Mouse (Mus musculus) erythroblast, embryonic 14.5 days (primary cell): ENCODE measurements around the gene Tyk2. TPM values are rescaled to one million over a fixed set of nuclear protein-coding genes. Genes with fewer than 3 reads are reported as not detected.

Experiments
- H3K27me3 ChIP-seq: 2 replicates; pipeline ENCODE4 v1.6.1; 2012; ENCODE audit warnings: inconsistent platforms; ENCODE audit not compliant: control insufficient read depth
- H3K36me3 ChIP-seq: 2 replicates; pipeline ENCODE4 v1.6.1; 2012; ENCODE audit warnings: mild to moderate bottlenecking, inconsistent platforms; ENCODE audit not compliant: control insufficient read depth
- H3K4me1 ChIP-seq: 2 replicates; pipeline ENCODE4 v1.6.1; 2012; ENCODE audit warnings: inconsistent platforms; ENCODE audit not compliant: control insufficient read depth
- H3K4me3 ChIP-seq: replicated peaks from 2 replicates; pipeline ENCODE3; 2012; ENCODE audit warnings: moderate library complexity, mild to moderate bottlenecking, inconsistent platforms
- H3K9me3 ChIP-seq: 2 replicates; pipeline ENCODE4 v1.6.1; 2012; ENCODE audit warnings: low read length, inconsistent platforms, mixed read lengths; ENCODE audit not compliant: control insufficient read depth
- GATA1 ChIP-seq: IDR thresholded peaks from 2 replicates; pipeline ENCODE4 v1.6.1; 2012; ENCODE audit warnings: low read length, inconsistent platforms, mixed read lengths
- TAL1 ChIP-seq: IDR thresholded peaks from 3 replicates; pipeline ENCODE4 v1.6.1; 2012; ENCODE audit warnings: low read length, inconsistent platforms, mixed read lengths
- polyA plus RNA-seq: library from polyadenylated mRNA; stranded (reverse); fragments of >175 nt; gene quantifications from 2 replicates; pipeline ENCODE4 v1.2.3, GENCODE M21; 2012

Gene Tyk2
- polyA plus RNA-seq, 1 experiment = 0.26 TPM

DNA sequence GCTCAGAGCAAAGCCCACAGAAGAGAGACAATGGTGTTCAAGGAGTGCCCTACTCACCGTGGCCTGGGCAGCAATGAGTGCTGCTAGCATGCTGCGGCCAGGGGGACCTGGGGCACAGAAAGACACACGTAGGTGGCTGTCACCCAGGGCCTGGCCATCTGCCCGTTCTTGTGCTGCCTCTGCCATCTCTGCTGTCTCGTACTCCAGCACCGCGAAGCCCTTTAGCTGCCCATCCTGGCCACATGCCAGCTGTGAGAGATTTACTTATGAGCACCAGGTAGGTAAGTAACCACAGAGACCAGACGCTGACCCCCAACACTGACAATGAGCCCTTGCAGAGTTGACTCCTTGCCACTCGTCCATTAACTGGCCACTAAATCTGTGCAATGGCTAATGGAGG, 49.9 kb downstream of the Tyk2 start:
- no peak for TF ChIP-seq GATA1
- TF ChIP-seq TAL1 = no peak
- Histone ChIP-seq H3K27me3 (no peaks in the 10 kb centered on the region), H3K4me1 (peaks cover 36% of the 10 kb centered on the region), H3K4me3 (no peak overlapping the region), H3K36me3 (peaks cover 99% of the 10 kb centered on the region), H3K9me3 (no peaks in the 10 kb centered on the region)

DNA sequence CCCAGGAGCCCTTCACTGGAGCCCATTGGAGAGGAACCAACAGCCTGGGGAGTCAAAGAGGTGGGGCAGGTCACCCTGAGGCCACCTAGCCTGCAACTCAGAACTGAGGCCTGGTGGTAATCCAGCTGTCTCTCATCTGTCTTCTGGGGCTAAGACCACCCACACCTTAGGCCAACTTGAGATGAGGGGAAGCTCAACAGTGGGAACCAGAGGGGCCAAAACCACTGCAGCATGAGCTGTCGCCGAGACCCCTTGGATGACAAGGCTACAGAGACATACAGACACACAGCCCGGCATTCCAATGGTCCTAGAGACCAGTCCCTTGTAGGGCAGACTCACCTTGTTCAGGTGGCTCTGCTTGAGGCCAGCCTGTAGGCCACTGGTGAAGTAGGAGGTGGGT, 55.4 kb downstream of the Tyk2 start:
- Histone ChIP-seq H3K4me3 (no peak overlapping the region), H3K9me3 (no peaks in the 10 kb centered on the region), H3K36me3 (peaks cover 84% of the 10 kb centered on the region), H3K27me3 (no peaks in the 10 kb centered on the region), H3K4me1 (peaks cover 33% of the 10 kb centered on the region)
- TF ChIP-seq GATA1 (no peak), TAL1 (no peak)

DNA sequence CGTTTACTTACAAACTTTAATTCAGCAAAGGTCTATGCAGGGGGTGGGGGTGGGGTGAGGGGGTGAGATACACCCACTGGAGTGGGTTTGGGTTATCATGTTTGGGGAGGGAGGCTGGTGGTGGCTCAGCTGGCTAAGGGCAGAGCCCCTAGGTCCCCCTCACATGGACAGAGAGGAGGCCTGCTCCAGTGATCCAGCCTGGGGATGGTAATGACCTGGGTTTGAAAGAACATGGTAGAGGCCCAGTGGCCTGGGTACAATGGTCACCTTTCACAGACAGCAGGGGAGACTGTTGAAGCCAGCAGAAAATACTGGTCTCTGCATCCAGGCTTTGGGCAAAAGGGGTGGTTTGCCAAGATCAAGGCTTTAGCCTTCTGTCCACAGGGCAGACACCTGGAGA, 56.9 kb downstream of the Tyk2 start:
- no peak overlapping the region for H3K4me3 ChIP-seq
- no peaks in the 10 kb centered on the region for H3K9me3 ChIP-seq
- H3K4me1 ChIP-seq = peaks cover 36% of the 10 kb centered on the region
- H3K36me3 ChIP-seq = peaks cover 77% of the 10 kb centered on the region
- no peaks in the 10 kb centered on the region for H3K27me3 ChIP-seq
- TF ChIP-seq TAL1 (no peak), GATA1 (no peak)

DNA sequence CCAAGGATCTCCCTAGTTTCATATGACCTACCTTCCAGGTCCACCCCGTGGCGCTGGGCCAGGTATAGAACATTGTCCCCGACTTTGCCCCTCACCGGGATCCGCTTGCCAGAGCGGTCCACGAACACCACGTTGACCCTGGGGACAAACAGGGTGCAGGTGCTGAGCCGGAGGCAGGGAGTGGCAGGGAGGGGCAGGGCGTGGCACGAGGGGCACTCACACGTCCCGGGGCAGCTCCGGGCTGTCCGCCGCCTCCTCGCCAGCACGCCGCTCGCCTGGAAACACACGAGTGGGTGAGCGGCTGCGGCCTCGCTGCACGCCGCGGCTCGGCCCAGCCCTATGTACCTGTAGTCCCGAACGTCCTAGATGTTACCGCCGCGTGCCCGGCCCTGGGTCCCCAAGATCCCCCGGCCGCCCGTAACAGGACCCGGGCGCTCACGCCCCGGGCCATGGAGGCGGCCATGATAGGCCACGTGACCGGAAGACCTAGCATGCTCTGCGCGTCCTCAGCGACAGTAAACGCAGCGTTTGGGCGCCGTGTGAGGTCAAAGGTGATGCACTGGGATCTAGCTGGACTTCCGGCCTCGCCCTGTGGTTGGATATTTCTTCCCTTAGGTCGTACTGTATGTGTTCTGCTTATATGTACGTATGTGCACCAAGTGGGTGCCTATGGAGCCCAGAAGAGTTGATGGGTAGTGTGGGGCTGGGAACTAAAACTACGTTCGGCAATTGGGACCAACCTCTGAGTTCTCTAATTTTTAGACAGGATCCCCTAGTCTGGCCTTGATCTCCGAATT, 57.8 kb downstream of the Tyk2 start, which contains the start of the genes Gm49373 and Fdx1l:
TSS of gene Gm49373 (minus strand) at position 53 of the 797 bp plus-strand sequence.
TSS of gene Fdx1l (minus strand) at position 571 of the 797 bp plus-strand sequence.
- TF ChIP-seq TAL1 (no peak), GATA1 (no peak)
- peaks cover 36% of the 10 kb centered on the region for H3K4me1 ChIP-seq
- H3K27me3 ChIP-seq = no peaks in the 10 kb centered on the region
- peaks cover 67% of the 10 kb centered on the region for H3K36me3 ChIP-seq
- H3K9me3 ChIP-seq = no peaks in the 10 kb centered on the region
- H3K4me3 ChIP-seq = peak within 1 kb of the TSS; percentile 66

DNA sequence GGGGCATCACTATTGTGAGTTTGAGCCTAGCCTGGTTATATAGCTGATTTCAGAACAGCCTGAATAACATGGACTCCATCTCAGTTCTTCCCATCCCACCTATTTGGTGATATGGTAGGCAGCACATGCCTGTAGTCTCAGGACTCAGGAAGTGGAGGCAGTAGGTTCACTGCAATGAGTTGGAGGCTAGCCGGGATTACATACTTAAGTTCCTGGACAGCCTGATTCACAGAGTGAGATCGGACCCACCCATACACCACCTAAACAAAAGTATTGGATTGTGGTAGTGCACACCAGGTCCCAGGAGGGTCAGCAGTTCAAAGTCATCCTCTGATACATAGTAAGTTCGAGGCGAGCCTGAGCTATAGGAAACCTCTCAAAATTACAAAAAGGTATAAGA, 58.4 kb downstream of the Tyk2 start:
- H3K36me3 ChIP-seq = peaks cover 67% of the 10 kb centered on the region
- peak overlapping the region; percentile 66 for H3K4me3 ChIP-seq
- H3K9me3 ChIP-seq = no peaks in the 10 kb centered on the region
- no peaks in the 10 kb centered on the region for H3K27me3 ChIP-seq
- no peak for TF ChIP-seq TAL1
- TF ChIP-seq GATA1 = no peak
- H3K4me1 ChIP-seq = peaks cover 36% of the 10 kb centered on the region

DNA sequence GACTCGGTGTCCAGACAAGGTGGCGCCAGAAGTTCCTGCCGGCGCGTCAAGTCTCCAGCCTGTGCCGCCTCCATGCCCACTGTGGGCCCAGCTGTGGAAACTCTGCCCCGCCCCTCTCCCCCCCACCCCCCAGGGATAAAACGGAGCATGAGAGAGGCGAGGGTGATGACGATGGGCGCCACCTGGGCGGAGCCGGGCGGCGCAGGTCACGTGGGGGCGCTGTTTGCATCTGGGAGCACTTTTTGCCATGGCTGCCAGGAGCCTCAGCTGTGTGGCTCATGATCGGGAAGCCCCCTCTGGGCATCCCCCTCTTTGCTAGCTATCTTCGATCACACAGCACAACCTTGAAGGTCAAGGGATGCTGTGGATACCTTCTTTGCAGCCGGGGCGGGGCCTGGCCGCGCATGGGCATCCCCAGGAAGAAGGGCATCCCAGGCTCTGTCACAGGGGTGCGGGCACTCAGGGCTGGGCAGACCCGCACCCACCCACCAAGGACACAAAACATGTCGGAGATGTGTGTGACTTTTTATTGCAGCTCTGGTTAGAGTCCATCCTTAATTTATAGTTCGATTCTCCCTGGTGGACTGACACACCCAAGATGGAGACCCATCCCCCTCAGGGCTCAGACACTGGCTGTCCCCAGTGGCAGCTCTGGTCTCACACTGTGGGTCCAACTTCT, 63.9 kb downstream of the Tyk2 start, which contains the start of gene Zglp1:
TSS of gene Zglp1 (minus strand) at position 88 of the 679 bp plus-strand sequence.
- no peaks in the 10 kb centered on the region for H3K27me3 ChIP-seq
- no peaks in the 10 kb centered on the region for H3K9me3 ChIP-seq
- H3K4me3 ChIP-seq = no peak within 1 kb of the TSS
- peaks cover 16% of the 10 kb centered on the region for H3K4me1 ChIP-seq
- H3K36me3 ChIP-seq = peaks cover 67% of the 10 kb centered on the region
- no peak for TF ChIP-seq GATA1
- no peak for TF ChIP-seq TAL1

DNA sequence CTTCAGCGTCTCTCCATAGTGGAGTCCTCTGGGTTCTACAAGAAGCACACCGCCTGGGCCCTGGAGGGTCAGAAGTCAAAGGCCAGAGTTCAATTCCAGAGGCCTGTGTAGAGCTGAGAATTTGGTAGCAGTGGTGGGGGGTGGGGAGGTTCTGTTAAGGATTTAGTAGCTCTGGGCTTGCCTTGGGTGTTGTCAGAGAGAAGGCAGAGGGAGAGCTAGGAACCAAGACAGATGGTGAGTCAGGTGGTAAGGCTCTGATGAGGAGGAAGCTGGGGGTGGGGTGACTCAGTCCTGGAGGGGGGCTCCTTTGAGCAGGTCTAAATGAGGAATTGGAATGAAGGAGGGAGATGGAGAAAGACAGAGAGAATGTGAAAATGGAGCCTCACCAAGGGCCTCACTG, 68.1 kb downstream of the Tyk2 start:
- Histone ChIP-seq H3K4me3 (no peak overlapping the region), H3K27me3 (no peaks in the 10 kb centered on the region), H3K4me1 (peaks cover 4% of the 10 kb centered on the region), H3K36me3 (peaks cover 48% of the 10 kb centered on the region), H3K9me3 (no peaks in the 10 kb centered on the region)
- no peak for TF ChIP-seq TAL1
- no peak for TF ChIP-seq GATA1

Other genes with a start within 250 kb of the Tyk2 start
- 14.9 and 16.4 TPM in 2 replicates for gene Ppan, start 243.1 kb downstream of the Tyk2 start, polyA plus RNA-seq
- gene Eif3g, start 232.6 kb downstream of the Tyk2 start, polyA plus RNA-seq = 46.8 and 55.3 TPM in 2 replicates
- 25.3 TPM in 2 replicates for gene Dnmt1, start 171.4 kb downstream of the Tyk2 start, polyA plus RNA-seq
- gene S1pr2, start 154.5 kb downstream of the Tyk2 start, polyA plus RNA-seq = 0.02 TPM in 2 replicates
- gene Mrpl4, start 128.5 kb downstream of the Tyk2 start, polyA plus RNA-seq = 11.7 and 15.4 TPM in 2 replicates
- gene Icam1, start 115.3 kb downstream of the Tyk2 start, polyA plus RNA-seq = 0.04 and 0.11 TPM in 2 replicates
- gene Icam4, start 101.9 kb downstream of the Tyk2 start, polyA plus RNA-seq = 105 and 134 TPM in 2 replicates
- 0.63 and 0.86 TPM in 2 replicates for gene Icam5, start 99.2 kb downstream of the Tyk2 start, polyA plus RNA-seq
- gene Zglp1, start 64.2 kb downstream of the Tyk2 start, polyA plus RNA-seq = 1.4 and 1.9 TPM in 2 replicates
- 0.12 and 0.16 TPM in 2 replicates for gene Gm49373, start 58.1 kb downstream of the Tyk2 start, polyA plus RNA-seq
- 1.5 and 2.8 TPM in 2 replicates for gene Fdx1l, start 57.6 kb downstream of the Tyk2 start, polyA plus RNA-seq
- gene Gm38431, start 39.2 kb downstream of the Tyk2 start, polyA plus RNA-seq = 11.6 and 15.1 TPM in 2 replicates
- gene Raver1, start 39.2 kb downstream of the Tyk2 start, polyA plus RNA-seq = 7.5 and 9.3 TPM in 2 replicates
- 12.7 and 17.4 TPM in 2 replicates for gene Cdc37, start 18.7 kb upstream of the Tyk2 start, polyA plus RNA-seq
- gene Pde4a, start 34.5 kb upstream of the Tyk2 start, polyA plus RNA-seq = 0.04 and 0.05 TPM in 2 replicates
- gene Keap1, start 108.1 kb upstream of the Tyk2 start, polyA plus RNA-seq = 4.2 and 5.2 TPM in 2 replicates
- gene S1pr5, start 117.2 kb upstream of the Tyk2 start, polyA plus RNA-seq = not detected in 2 replicates
- gene Atg4d, start 134.1 kb upstream of the Tyk2 start, polyA plus RNA-seq = 25.4 and 30.2 TPM in 2 replicates
- gene Kri1, start 156.7 kb upstream of the Tyk2 start, polyA plus RNA-seq = 3.5 and 4.6 TPM in 2 replicates
- 36.6 and 42.6 TPM in 2 replicates for gene Cdkn2d, start 160.2 kb upstream of the Tyk2 start, polyA plus RNA-seq
- gene Ap1m2, start 181.1 kb upstream of the Tyk2 start, polyA plus RNA-seq = not detected in 2 replicates
- gene Slc44a2, start 189.5 kb upstream of the Tyk2 start, polyA plus RNA-seq = 0.76 and 0.82 TPM in 2 replicates
- gene Ilf3, start 236.6 kb upstream of the Tyk2 start, polyA plus RNA-seq = 4.7 and 5.2 TPM in 2 replicates